Mouse (Mus musculus) heart, postnatal 0 days (tissue): Measurements from ENCODE around the gene Rnf11.

Experiments
- CTCF ChIP-seq: IDR thresholded peaks from 2 replicates; pipeline ENCODE4 v1.5.1; 2016; ENCODE audit warnings: antibody characterized with exemption, control low read depth, low read depth
- EP300 ChIP-seq: IDR thresholded peaks from 2 replicates; pipeline ENCODE4 v1.6.1; 2016; ENCODE audit warnings: antibody characterized with exemption, low read depth

- TF ChIP-seq CTCF (no peak), EP300 (no peak)
Observed at GRCm38 (mm10) chr4:109498476-109498875, 13.9 kb upstream of the Rnf11 start.
